Mouse (Mus musculus): Measurements from ENCODE around the gene Stxbp1. TPM values are rescaled to one million over a fixed set of nuclear protein-coding genes. Genes with fewer than 3 reads are reported as not detected.

Stxbp1 gene
- polyA plus RNA-seq, 1 experiment: 9.4 TPM

Other genes starting within 250 kb of the Stxbp1 start
- 15.7 and 16.3 TPM in 2 replicates for gene St6galnac6, start 247.5 kb downstream of the Stxbp1 start, polyA plus RNA-seq (2012; rRNA removed)
- gene Ak1, start 225.5 kb downstream of the Stxbp1 start, polyA plus RNA-seq (2012; rRNA removed): 5.9 and 9.1 TPM in 2 replicates
- gene Eng, start 200.7 kb downstream of the Stxbp1 start, polyA plus RNA-seq (2012; rRNA removed): 34.5 and 40.7 TPM in 2 replicates
- 31.5 TPM in 2 replicates for gene Fpgs, start 143.1 kb downstream of the Stxbp1 start, polyA plus RNA-seq (2012; rRNA removed)
- gene Cdk9, start 134.2 kb downstream of the Stxbp1 start, polyA plus RNA-seq (2012; rRNA removed): 93.8 and 96.5 TPM in 2 replicates
- gene Sh2d3c, start 126.2 kb downstream of the Stxbp1 start, polyA plus RNA-seq (2012; rRNA removed): 8.4 and 14.2 TPM in 2 replicates
- gene 6330409D20Rik, start 106.2 kb downstream of the Stxbp1 start, polyA plus RNA-seq (2012; rRNA removed): 0.14 TPM in 1 of 2 replicates, not detected in the other
- gene Tor2a, start 90.0 kb downstream of the Stxbp1 start, polyA plus RNA-seq (2012; rRNA removed): 93.7 and 110 TPM in 2 replicates
- gene Ttc16, start 71.6 kb downstream of the Stxbp1 start, polyA plus RNA-seq (2012; rRNA removed): 0.58 and 1.4 TPM in 2 replicates
- 17.4 and 30.9 TPM in 2 replicates for gene Ptrh1, start 71.5 kb downstream of the Stxbp1 start, polyA plus RNA-seq (2012; rRNA removed)
- not detected in 2 replicates for gene Cfap157, start 62.8 kb downstream of the Stxbp1 start, polyA plus RNA-seq (2012; rRNA removed)
- 28.7 and 29.1 TPM in 2 replicates for gene Fam129b, start 28.9 kb upstream of the Stxbp1 start, polyA plus RNA-seq (2012; rRNA removed)
- gene Rpl12, start 114.3 kb upstream of the Stxbp1 start, polyA plus RNA-seq (2012; rRNA removed): 380 and 390 TPM in 2 replicates
- 6.3 and 10.2 TPM in 2 replicates for gene Lrsam1, start 114.4 kb upstream of the Stxbp1 start, polyA plus RNA-seq (2012; rRNA removed)
- 12.4 and 14.9 TPM in 2 replicates for gene Slc2a8, start 134.8 kb upstream of the Stxbp1 start, polyA plus RNA-seq (2012; rRNA removed)

All from large intestine, adult 2 months (tissue).